Mouse (Mus musculus) kidney, postnatal 14 days (tissue): ENCODE data around the gene Jmjd8.
"Not testable (repeated sequence)": the region's sequence is repeated elsewhere in the genome, so short reads cannot be mapped to it uniquely, and the experiment has no call there.

Source experiments
- DNase-seq: peaks from one replicate; pipeline ENCODE4 v3.0.0; 2022; ENCODE audit warnings: mixed read lengths

The Jmjd8 gene

GRCm38 (mm10) chr17:25863681-25864080, 35.0 kb downstream of the Jmjd8 start:
- peak; percentile 48 for DNase-seq

- peak; percentile 54 for DNase-seq
These were observed 35.6 kb downstream of the Jmjd8 start for GRCm38 (mm10) chr17:25864311-25864710.

GRCm38 (mm10) chr17:25865288-25865687, 36.6 kb downstream of the Jmjd8 start:
- no peak for DNase-seq

- peak; percentile 52 for DNase-seq
These were observed 37.5 kb downstream of the Jmjd8 start for GRCm38 (mm10) chr17:25866172-25866571.

GRCm38 (mm10) chr17:25867509-25867835, 38.8 kb downstream of the Jmjd8 start:
- DNase-seq = no peak

GRCm38 (mm10) chr17:25867836-25868600, 39.4 kb downstream of the Jmjd8 start:
- DNase-seq = peak; percentile 80

- DNase-seq = peak; percentile 92
These were observed 40.0 kb downstream of the Jmjd8 start, which contains the start of gene Mcrip2 for GRCm38 (mm10) chr17:25868601-25869191. TSS of gene Mcrip2 (minus strand) at chr17:25868764.

- DNase-seq = no peak
These were observed 40.8 kb downstream of the Jmjd8 start for GRCm38 (mm10) chr17:25869498-25869897.

GRCm38 (mm10) chr17:25869954-25870353, 41.3 kb downstream of the Jmjd8 start:
- no peak for DNase-seq

- not testable (repeated sequence) for DNase-seq
These were observed 42.9 kb downstream of the Jmjd8 start for GRCm38 (mm10) chr17:25871566-25871965.

GRCm38 (mm10) chr17:25872676-25873075, 44.0 kb downstream of the Jmjd8 start:
- no peak for DNase-seq

GRCm38 (mm10) chr17:25873405-25874147, 44.9 kb downstream of the Jmjd8 start:
- DNase-seq = no peak

GRCm38 (mm10) chr17:25874148-25874720, 45.6 kb downstream of the Jmjd8 start:
- DNase-seq = peak; percentile 50

- peak; percentile 94 for DNase-seq
These were observed 46.1 kb downstream of the Jmjd8 start, which contains the start of gene Mettl26 for GRCm38 (mm10) chr17:25874721-25875170. TSS of gene Mettl26 (plus strand) at chr17:25875074.

GRCm38 (mm10) chr17:25875171-25876136, 46.8 kb downstream of the Jmjd8 start:
- peak; percentile 93 for DNase-seq

- DNase-seq = peak; percentile 79
These were observed 47.8 kb downstream of the Jmjd8 start for GRCm38 (mm10) chr17:25876347-25876915.

GRCm38 (mm10) chr17:25877025-25877424, 48.4 kb downstream of the Jmjd8 start:
- no peak for DNase-seq

- no peak for DNase-seq
These were observed 49.3 kb downstream of the Jmjd8 start for GRCm38 (mm10) chr17:25877741-25878610.

- DNase-seq = no peak
These were observed 50.0 kb downstream of the Jmjd8 start for GRCm38 (mm10) chr17:25878611-25879180.

- DNase-seq = peak; percentile 76
These were observed 50.6 kb downstream of the Jmjd8 start for GRCm38 (mm10) chr17:25879261-25879660.
